In genomic region chr10:121435546-121436257, GRCm38 (mm10) we compare ENCODE assay signal across 8 mouse cellular contexts. TPM values are rescaled to one million over a fixed set of nuclear protein-coding genes. Genes with fewer than 3 reads are reported as not detected.
DNase-seq lines count a peak whose midpoint lies in the region; ATAC-seq and TF ChIP-seq lines count a peak whose summit lies in the region.

No protein-coding gene starts in this region.

- WGBS in stomach, postnatal 0 days, result 40% methylated on average over 28 of the region's 28 CpGs

- TF ChIP-seq EP300 in stomach, postnatal 0 days (optimal IDR thresholded peaks at IDR 0.05), result no peak

- no peak for TF ChIP-seq CTCF in stomach, postnatal 0 days (IDR thresholded peaks at IDR 0.05; ENCODE audit: low read depth)

- no peaks in the 10 kb centered on the region for H3K9me3 ChIP-seq in stomach, postnatal 0 days (ENCODE audit: control insufficient read depth, low read length)

- 0 out of 2 replicates have a peak overlapping the region, but pooled peaks have one; percentile 6 for H3K4me2 ChIP-seq in stomach, postnatal 0 days (replicated peaks; ENCODE audit: low read depth)

- H3K27ac ChIP-seq in stomach, postnatal 0 days (replicated peaks), result 0 out of 2 replicates have a peak overlapping the region, but pooled peaks have one; percentile 49

- H3K9ac ChIP-seq in stomach, postnatal 0 days (ENCODE audit: low read length), result no peak overlapping the region

- no peak overlapping the region for H3K4me3 ChIP-seq in stomach, postnatal 0 days (ENCODE audit: low read depth, low read length)

- ATAC-seq in stomach, postnatal 0 days (ENCODE audit: low FRiP score, low TSS enrichment), result no peak
- ATAC-seq in granulocyte monocyte progenitor cell, adult 5-6 weeks (replicated peaks; ENCODE audit: poor library complexity, severe bottlenecking), result no peak

- H3K36me3 ChIP-seq in stomach, postnatal 0 days (ENCODE audit: control insufficient read depth, insufficient read depth, low read length), result no peaks in the 10 kb centered on the region

- peak; percentile 45 for DNase-seq in embryo, embryonic 10 days (ENCODE audit: low spot score)
- DNase-seq in embryo, embryonic 10.5 days (ENCODE audit: low spot score), result no peak
- peak; percentile 35 for DNase-seq in ovary, adult 18-20 months (ENCODE audit: low spot score)
- no peak for DNase-seq in ovary, postnatal 14 days (ENCODE audit: low spot score)
- DNase-seq in kidney, postnatal 10 days, result peak; percentile 63
- DNase-seq in stomach, postnatal 0 days (ENCODE audit: low spot score), result no peak
- no peak for DNase-seq in right cerebral cortex, adult 2 months (ENCODE audit: low spot score in 2 of 2)

- H3K27me3 ChIP-seq in stomach, postnatal 0 days (ENCODE audit: control insufficient read depth, insufficient read depth, low read length), result no peaks in the 10 kb centered on the region

- H3K4me1 ChIP-seq in stomach, postnatal 0 days (replicated peaks; ENCODE audit: control insufficient read depth, insufficient read depth), result peaks cover 20% of the 10 kb centered on the region

RNA-seq across cellular contexts. Expression of gene Rassf3, which starts 40.4 kb away (rescaled TPM):
- 19.2 and 20.0 TPM in 2 replicates for polyA plus RNA-seq in stomach, postnatal 0 days (2015; fragmentation: Nextera tagmentation; extraction: Ambion mirVana)
- total RNA-seq in granulocyte monocyte progenitor cell, adult 5-6 weeks (2014; fragmentation: Nextera tagmentation), result 22.4 and 30.6 TPM in 2 replicates
- total RNA-seq in granulocyte monocyte progenitor cell, adult 5-6 weeks (2017), result 21.0 and 22.5 TPM in 2 replicates

Comparison
In these comparisons a context has a peak if more than half of its experiments do, and no peak if none do; other contexts are left out.
1. DNase-seq: peak in embryo, embryonic 10 days (single experiment), ovary, adult 18-20 months (single experiment) and kidney, postnatal 10 days (single experiment); none in embryo, embryonic 10.5 days (single experiment), ovary, postnatal 14 days (single experiment), stomach, postnatal 0 days (single experiment) and right cerebral cortex, adult 2 months (0 of 2).